Mouse (Mus musculus) G1E-ER4 (cell line): ENCODE data around the gene Ralbp1. TPM values are rescaled to one million over a fixed set of nuclear protein-coding genes. Genes with fewer than 3 reads are reported as not detected.

Experiments used
- GATA1 ChIP-seq: IDR thresholded peaks from one replicate; pipeline ENCODE4 v1.8.0; 2012; ENCODE audit warnings: low read length, inconsistent platforms
- polyA plus RNA-seq: library from polyadenylated mRNA; stranded (reverse); fragments of >175 nt; gene quantifications from 2 replicates; pipeline ENCODE4 v1.2.3, GENCODE M21; 2012

The Ralbp1 gene
- polyA plus RNA-seq, 1 experiment, result 113 TPM

- TF ChIP-seq GATA1, result no peak
Observed at GRCm38 (mm10) chr17:65871641-65872041, 14.0 kb downstream of the Ralbp1 start.

DNA sequence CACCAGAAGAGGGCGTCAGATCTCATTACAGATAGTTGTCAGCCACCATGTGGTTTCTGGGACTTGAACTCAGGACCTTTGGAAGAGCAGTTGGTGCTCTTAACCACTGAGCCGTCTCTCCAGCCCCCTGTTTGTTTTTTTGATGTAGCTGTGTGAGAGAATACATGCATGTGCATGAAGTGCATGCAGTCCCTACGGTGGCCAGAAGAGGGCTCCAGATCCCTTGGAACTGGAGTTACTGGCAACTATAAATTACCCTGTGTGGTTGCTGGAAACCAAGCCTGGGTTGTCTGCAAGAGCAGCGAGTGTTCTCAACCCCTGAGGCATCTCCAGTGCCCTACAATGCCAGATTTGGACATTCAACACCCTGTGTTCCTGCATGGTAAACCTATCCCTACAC is 15.5 kb downstream of the Ralbp1 start:
- TF ChIP-seq GATA1, result no peak

GRCm38 (mm10) chr17:65869720-65870119 is 15.9 kb downstream of the Ralbp1 start:
- no peak for TF ChIP-seq GATA1

- TF ChIP-seq GATA1, result no peak
Observed at GRCm38 (mm10) chr17:65867996-65868395, 17.6 kb downstream of the Ralbp1 start.

GRCm38 (mm10) chr17:65866201-65866600 is 19.4 kb downstream of the Ralbp1 start:
- no peak for TF ChIP-seq GATA1

DNA sequence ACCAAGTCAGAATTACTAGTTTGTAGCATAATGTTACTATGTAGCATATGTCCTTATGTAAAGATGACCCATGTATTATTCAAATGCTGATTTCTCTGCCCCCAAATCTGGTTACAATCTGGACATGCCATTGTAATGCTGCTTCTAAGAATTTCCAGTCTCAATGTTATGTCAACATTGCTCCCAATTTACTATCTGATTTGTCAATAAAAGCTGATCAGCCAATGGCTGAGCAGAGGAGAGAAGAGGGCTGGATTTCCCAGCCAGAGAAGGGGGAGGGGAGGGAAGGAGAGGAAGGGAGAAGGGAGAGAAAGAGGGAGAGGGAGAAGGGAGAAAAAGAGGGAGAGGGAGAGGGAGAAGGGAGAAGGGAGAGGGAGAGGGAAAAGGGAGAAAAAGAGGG is 20.3 kb downstream of the Ralbp1 start:
- TF ChIP-seq GATA1, result no peak

DNA sequence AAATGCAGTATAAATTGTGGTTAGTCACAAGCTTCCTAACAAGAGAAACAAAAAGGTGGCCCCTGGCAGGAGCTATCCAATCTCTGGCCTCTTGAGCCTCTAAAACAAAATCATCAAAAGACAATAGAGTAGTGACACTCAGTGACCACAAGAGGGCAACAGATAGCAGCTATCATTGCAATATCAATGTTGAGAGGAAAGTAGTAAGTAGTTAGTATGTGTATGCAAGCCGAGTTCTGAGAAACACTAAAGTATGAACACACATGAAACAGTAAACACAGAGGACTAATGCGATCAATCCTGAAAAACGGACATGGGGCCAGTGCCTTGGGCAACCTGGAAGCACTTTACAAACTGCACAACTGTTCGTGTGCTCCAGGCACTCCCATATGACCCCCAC is 20.9 kb downstream of the Ralbp1 start:
- no peak for TF ChIP-seq GATA1

DNA sequence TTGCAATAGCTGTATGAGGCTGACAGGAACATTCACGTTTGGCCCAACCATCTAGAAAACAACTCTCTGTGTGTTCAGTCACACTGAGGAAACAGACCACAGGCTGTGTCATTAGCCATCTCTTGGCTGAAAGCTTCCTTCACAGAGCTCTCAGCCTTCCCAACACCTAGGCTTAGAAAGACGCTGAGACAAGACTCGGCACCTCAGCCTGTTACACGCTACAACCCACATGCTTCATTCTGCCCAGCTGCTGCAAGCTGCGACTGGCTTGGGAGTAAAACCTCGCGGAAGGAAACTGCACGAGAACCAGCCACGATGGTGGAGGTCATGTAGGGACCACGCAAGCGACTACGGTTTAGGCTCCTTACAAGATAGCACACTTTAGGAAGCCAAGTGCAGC is 21.8 kb downstream of the Ralbp1 start:
- no peak for TF ChIP-seq GATA1

DNA sequence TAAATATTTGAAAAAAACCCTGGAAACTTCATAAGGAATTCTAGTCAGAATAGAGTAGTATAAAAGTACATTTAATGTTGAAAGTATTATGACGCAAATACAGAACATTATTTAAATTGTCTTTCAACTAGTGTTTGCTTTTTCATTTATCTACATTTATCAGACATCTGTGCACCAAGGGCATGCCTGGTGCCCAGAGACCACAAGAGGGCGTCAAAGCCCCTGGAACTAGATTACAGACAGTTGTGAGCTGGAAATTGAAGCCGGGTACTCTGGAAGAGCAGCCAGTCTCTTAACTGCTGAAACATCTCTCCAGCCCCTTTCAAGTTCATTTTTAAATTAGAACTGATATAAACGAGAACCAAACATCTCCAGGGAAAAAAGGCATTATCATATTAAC is 23.0 kb downstream of the Ralbp1 start:
- no peak for TF ChIP-seq GATA1

- peak; percentile 88 for TF ChIP-seq GATA1
Observed at GRCm38 (mm10) chr17:65857617-65858016, 28.0 kb downstream of the Ralbp1 start.

DNA sequence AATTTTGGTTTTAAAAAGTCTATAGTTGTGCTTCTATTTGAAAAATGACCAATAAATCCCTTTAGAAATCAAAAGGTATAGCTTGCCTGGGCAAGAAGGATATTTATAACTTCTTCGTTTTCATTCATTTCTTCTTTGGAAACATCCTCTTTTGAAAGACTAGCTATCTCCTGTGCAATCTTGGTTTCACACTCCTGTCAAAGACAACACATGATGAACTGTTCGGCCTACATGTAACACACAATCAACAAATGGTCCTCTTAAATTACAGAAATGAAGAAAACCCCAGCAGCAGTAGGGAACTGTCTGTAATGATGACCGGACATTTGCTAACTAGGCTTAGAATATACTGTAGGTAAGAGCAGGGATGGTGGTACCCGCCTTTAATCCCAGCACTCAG is 31.6 kb downstream of the Ralbp1 start:
- no peak for TF ChIP-seq GATA1

GRCm38 (mm10) chr17:65853326-65853725 is 32.3 kb downstream of the Ralbp1 start:
- TF ChIP-seq GATA1, result no peak

DNA sequence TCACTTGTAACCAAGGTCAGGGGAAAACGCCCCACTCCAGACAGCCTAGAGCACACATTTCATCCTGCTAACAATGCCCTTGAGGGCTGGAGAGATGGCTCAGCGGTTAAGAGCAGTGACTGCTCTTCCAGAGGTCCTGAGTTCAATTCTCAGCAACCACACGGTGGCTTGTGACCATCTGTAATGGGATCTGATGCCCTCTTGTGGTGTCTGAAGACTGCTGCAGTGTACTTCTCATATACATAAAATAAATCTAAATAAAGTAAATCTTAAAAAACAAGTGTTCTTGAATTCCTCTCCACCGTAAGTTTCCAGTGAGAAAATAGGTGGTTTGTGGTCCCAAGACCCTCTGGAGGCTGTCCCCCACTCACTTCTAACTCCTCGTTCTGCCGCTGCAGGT is 33.8 kb downstream of the Ralbp1 start:
- TF ChIP-seq GATA1, result no peak

DNA sequence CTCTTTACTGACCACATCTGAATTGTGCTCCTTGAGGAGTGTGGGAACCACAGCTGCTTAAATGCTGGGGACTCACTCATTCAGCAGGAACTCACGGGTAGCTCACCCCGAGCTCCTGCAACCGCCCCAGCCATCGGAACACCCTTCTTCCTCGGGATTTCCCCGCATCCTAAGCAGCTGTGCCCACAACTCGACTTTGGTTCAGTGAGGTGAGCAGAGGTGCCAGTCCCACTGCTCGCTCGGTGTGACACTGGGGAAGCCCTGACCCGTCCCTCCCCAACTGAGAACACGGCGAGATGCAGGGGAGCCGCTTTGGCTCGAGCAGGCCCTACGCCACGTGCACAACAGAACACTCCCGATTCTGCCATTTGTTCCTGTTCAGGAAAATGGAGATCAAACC is 35.1 kb downstream of the Ralbp1 start:
- TF ChIP-seq GATA1, result no peak

DNA sequence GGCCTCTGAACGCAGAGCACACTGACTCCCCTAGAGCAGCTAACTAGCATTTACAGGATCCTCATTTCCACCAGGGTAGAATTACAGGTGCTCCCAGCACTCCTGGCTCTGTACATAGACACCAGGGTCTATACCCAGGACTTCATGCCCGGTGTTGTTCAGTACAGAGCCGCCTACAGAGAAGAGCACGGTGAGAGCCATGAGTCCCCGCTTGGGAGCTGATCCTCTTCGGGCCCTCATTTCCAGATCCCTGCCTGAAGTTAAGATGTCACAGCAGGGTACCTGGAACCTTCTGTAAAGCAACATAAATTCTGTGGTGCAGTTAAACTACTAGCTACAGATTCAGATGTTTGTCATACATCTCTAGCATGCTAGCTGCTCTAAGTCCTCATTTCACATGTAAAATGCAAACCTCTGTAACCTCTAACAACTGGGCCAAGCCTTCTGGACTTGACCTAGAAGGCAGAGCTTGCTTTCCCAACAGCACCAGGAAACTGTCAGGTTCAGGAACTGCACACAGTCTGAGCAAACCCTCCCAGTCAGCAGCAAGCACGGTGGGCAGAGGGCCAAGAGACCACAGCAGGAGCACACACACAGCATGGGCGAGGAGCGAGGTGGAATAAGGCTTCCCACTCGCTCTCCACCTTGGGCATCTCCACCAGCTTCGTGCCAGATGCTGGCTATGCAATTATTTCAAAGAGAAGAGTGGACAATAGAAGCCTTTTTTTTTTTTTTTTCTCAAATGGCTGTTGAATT is 37.7 kb downstream of the Ralbp1 start:
- TF ChIP-seq GATA1, result no peak

- no peak for TF ChIP-seq GATA1
Observed at GRCm38 (mm10) chr17:65845423-65845822, 40.2 kb downstream of the Ralbp1 start.

DNA sequence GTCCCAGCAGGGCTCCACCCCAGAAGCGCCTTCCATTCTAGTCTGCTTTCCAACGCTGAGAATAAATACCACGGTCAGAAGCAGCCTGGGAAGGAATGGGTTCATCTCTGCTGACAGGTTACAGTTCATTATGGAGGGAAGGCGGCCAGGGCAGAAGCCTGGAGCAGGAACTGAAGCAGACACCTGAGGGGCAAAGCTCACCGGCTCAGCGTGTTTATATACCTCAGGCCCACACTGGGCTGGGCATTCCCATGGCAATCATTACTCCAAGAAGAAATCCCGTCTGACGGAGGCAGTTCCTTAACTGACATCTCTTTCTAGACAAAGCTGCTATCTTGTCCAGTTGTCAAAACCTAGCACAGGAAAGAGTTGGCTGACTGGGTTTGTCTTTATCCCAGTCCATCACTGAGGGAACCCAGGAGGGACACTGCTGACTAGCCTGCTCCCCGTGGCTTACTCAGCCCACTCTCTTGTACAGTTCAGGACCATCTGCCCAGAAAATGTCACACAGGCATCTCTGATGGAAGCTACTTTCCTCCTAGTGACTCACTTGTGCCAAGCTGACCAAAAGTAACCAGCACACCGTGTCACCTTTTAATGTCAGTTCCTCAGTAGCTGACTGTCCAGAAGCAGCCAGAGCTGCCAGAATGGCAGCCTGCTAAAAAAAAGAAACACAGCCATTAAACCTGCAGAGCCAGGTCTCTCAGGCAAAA is 42.8 kb downstream of the Ralbp1 start:
- no peak for TF ChIP-seq GATA1
